Mouse (Mus musculus): ENCODE data around the gene Gm11939. TPM values are rescaled to one million over a fixed set of nuclear protein-coding genes. Genes with fewer than 3 reads are reported as not detected.
"Not testable (repeated sequence)": the region's sequence is repeated elsewhere in the genome, so short reads cannot be mapped to it uniquely, and the experiment has no call there.

Gm11939 gene
- not detected for total RNA-seq (2021)
- long read RNA-seq, experiment 1, result 0 reads
- long read RNA-seq, experiment 2, result 0 reads

- DNase-seq (ENCODE audit: low spot score in 2 of 2), result no peak
These were observed at the start of gene Gm11939 for GRCm38 (mm10) chr11:99559366-99559765. TSS of gene Gm11939 (minus strand) at chr11:99559466.

DNA sequence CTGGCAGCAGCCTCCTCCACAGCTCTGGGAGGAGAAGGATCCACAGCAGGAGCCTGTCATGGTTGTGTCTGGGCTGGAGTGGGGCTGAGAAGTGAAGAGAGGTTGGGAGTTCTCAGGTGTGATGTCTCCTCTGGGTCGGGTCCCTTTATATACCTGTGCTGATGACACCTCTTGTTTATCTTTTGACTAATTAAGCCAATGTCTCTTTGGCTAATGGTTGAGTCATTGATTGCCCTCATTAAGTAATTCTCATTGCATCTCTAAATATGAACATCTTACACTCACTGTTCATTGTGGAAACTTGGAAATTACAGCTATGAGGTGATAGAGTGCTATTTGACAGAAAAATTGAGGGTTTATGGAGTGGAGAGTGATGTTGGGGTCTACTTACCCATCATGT is 43.9 kb upstream of the Gm11939 start, which contains the start of gene Gm11938:
Gene Gm11938, minus strand, starts transcription at position 101 of the 400 bp plus-strand sequence.
- DNase-seq (ENCODE audit: low spot score in 2 of 2), result not testable (repeated sequence)

- not testable (repeated sequence) for DNase-seq (ENCODE audit: low spot score in 2 of 2)
These were observed 38.5 kb upstream of the Gm11939 start, which contains the start of gene Krtap9-3 for GRCm38 (mm10) chr11:99597742-99598141. TSS of gene Krtap9-3 (minus strand) at chr11:99598105.

DNA sequence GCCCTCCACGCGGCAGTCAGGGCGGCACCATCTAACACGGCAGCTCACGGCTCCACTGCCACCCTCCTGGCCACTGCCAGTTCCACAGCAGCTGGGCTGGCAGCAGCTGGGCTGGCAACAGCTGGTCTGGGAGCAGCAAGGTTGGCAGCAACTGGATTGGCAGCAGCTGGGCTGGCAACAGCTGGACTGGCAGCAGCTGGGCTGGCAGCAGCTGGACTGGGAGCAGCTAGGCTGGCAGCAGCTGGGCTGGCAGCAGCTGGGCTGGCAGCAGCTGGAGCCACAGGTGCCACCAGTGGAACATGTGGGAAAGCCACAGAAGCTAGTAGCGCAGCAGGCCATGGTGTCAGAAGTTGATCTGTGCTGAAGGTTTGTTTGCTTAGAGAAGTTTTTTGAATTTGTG is 31.7 kb upstream of the Gm11939 start, which contains the start of gene Krtap1-3:
Gene Krtap1-3, minus strand, starts transcription at position 359 of the 400 bp plus-strand sequence.
- DNase-seq (ENCODE audit: low spot score in 2 of 2), result no peak

DNA sequence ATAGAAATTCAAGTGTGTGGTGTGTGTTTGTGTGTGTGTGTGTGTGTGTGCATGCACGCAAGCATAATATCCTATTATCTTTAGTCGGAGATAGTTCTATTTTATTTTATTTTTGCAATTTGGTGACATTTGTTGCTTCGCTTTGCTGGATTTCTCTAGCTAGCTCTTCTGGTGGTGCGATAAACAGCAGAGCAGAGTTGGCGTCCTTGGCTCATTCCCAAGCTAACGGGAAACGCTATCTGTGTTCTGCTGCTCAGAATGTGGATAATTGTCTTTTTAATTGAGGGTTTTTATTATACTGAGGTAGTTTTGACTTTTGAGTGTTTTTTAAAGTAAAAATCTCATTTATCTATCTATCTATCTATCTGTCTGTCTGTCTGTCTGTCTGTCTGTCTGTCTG is 25.8 kb upstream of the Gm11939 start:
- peak; percentile 14 to 32 for DNase-seq (ENCODE audit: low spot score in 2 of 2)

- no peak for DNase-seq (ENCODE audit: low spot score in 2 of 2)
These were observed 24.0 kb upstream of the Gm11939 start, which contains the start of gene Krtap1-4 for GRCm38 (mm10) chr11:99583245-99583704. TSS of gene Krtap1-4 (minus strand) at chr11:99583654.

- DNase-seq (ENCODE audit: low spot score in 2 of 2), result no peak
These were observed 22.3 kb upstream of the Gm11939 start for GRCm38 (mm10) chr11:99581564-99581963.

DNA sequence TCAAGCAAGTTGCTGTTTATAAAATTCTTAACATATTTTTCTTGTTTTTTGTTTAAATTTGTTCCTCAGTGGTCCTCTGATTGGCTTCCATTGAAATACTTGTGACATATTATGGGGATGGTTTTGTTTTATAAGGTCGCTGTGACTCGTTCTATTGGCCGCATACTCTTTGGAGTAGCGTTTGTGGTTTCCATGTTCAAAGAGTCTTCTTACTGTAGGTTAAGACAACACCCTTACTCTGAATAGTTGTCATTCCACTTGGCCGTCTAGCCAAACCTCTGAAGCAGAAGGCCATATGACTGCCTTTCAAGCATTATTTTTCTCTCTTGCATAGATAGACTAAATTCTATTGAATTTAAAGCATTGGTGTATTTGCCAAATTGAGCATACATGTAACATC is 21.8 kb upstream of the Gm11939 start:
- no peak for DNase-seq (ENCODE audit: low spot score in 2 of 2)

DNA sequence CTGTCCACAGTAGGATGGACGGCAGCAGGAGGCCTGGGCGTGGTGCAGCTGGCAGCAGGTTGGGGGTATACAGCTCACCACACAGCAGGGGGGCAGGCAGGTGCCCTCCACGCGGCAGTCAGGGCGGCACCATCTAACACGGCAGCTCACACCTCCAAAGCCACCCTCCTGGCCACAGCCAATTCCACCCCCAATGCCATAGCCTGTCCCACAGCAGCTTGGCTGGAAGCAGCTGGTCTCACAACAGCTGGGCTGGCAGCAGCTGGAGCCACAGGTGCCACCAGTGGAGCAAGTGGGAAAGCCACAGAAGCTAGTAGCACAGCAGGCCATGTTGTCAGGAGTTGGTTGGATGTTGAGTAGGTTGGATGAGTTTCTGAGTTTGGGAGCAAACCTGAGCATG is 21.4 kb upstream of the Gm11939 start, which contains the start of gene Krtap1-5:
Gene Krtap1-5, minus strand, starts transcription at position 381 of the 400 bp plus-strand sequence.
- no peak for DNase-seq (ENCODE audit: low spot score in 2 of 2)

GRCm38 (mm10) chr11:99574106-99574505 is 14.8 kb upstream of the Gm11939 start:
- peak; percentile 49 to 68 for DNase-seq (ENCODE audit: low spot score in 2 of 2)

- peak in 1 of 2 experiments; percentile 31 for DNase-seq (ENCODE audit: low spot score in 2 of 2)
These were observed 13.9 kb upstream of the Gm11939 start for GRCm38 (mm10) chr11:99573164-99573563.

GRCm38 (mm10) chr11:99566530-99566929 is 7.3 kb upstream of the Gm11939 start, which contains the start of gene Krtap3-1:
TSS of gene Krtap3-1 (minus strand) at chr11:99566630.
- no peak for DNase-seq (ENCODE audit: low spot score in 2 of 2)

DNA sequence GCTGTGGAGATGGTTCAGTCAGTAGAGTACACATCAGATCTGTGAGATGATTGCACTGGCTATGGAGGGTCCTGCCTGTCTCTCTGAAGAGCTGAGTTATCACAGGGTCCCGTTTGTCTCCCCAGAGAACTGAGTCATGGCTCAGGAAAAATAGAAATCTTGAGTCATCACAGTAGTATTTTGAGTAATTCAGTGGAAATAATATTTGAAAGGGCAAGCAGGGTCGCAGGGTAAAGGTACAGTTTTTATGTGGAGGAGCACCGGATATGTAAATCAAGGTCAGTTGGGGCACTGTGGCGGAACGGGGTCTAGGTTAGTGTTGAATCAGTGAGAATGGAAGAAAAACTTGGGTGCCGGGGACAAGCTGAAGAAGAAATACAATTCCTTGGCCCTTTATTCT is 3.3 kb upstream of the Gm11939 start:
- no peak for DNase-seq (ENCODE audit: low spot score in 2 of 2)

DNA sequence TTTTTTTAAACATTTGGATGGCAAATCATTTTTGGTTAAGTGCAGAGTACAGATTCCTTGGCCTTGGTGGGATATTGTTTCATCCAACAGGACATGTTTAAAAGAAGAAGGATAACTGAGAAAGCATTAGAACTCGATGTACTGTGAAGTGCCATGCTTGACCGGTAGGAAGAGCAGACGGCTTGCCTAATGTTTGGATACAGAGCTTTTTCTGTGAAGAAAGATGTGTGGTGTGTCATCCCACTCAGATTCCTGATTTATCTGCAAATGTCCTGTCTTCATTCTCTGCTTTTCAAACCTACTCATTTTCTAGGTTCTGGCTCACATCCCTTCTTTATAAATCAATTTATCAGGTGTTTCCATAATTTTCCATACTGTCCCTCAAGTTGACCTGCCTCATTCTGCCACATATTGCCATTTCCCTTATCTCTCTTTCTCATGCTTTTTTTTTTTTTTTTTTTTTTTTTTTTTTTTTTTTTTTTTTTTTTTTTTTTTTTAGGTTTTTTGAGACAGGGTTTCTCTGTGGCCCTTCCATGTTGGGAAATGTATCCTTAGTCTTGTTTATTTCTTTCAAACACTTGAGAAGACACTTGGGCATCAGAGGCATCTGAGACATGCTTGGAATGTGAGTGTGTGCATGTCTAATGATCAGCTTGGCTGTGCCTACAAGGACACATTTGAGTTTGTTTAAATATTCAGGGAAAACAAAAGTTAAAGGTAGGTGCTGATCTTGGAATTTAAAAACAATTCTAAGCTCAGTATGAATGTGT is 1.1 kb downstream of the Gm11939 start:
- no peak for DNase-seq (ENCODE audit: low spot score in 2 of 2)

- no peak for DNase-seq (ENCODE audit: low spot score in 2 of 2)
These were observed 2.5 kb downstream of the Gm11939 start, which contains the start of gene Krtap3-2 for GRCm38 (mm10) chr11:99556753-99557152. TSS of gene Krtap3-2 (minus strand) at chr11:99556853.

DNA sequence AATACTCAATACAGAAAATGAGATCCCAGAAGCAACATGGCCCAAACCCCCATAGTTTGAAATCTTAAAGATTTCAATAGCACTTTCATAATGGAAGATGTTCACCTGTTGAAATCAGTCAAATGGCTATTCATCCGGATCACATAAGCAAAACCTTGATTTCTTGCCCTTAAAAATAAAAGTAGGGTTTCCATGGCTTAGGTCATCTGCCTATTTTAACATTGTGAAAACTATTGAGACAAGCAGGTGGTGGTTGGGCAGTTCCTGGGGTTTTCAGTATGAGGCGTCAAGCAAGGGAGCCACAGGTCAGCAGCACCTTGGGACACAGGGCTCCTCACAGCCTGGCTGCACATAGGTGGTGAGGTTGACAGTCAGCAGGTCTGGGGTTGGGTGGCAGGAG is 3.1 kb downstream of the Gm11939 start:
- DNase-seq (ENCODE audit: low spot score in 2 of 2), result no peak

DNA sequence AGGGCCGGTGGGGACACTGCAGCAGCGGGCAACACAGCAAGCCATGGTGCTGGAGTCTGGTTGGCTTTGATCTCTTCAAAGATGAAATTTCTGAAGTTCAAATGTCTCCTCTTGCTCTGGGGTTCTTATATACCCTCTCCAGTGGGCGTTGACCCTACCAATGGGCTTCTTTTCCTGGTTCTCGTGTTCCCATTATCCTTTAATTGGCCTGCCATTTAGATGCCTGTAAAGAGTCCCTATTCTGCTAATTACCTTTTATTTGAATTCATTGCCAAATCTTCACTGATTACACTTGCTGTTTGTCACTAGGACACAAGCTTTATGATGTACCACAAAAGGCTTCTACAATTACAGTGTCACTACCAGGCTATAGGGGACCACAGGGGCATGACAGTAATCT is 8.5 kb downstream of the Gm11939 start, which contains the start of gene Krtap3-3:
Gene Krtap3-3, minus strand, starts transcription at position 101 of the 400 bp plus-strand sequence.
- no peak for DNase-seq (ENCODE audit: low spot score in 2 of 2)

DNA sequence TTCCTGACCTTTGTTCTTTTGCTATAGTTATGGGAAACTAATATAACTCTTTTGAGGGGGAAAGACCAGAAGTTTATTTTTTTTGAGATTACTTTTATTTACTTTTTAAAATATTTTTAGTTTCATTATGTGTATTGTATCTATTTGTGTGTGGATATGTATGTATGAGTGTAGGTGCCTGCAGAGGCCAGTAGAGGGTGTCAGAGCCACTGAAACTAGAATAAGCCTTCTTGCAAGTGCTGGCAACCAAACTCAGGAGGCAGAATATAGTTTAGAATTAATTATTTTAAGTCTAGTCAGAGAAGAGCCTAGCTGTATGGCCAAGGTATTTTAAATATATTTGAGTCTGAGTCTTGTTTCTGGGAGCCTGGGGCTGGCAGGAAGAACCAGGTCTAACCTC is 11.4 kb downstream of the Gm11939 start:
- DNase-seq (ENCODE audit: low spot score in 2 of 2), result no peak

DNA sequence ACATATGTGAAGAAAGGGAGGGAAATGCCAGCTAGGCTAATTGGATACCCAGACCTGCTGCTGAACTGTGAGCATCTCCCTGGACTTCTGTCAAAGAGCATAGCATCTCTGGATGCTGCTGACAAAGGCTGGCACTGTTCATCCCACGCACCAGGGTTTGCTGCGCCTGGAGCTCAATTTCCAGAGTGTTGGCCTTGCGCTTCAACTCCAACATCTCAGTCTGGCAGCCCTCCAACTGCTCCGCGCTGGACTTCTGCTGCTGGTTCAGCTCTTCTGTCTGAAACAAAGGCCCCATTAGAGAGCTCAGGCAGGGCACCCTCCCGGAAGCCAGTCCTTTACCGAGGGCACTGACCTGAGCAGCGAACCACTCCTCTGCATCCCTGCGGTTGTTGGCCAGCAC is 19.5 kb downstream of the Gm11939 start:
- DNase-seq (ENCODE audit: low spot score in 2 of 2), result peak; percentile 44 to 57

DNA sequence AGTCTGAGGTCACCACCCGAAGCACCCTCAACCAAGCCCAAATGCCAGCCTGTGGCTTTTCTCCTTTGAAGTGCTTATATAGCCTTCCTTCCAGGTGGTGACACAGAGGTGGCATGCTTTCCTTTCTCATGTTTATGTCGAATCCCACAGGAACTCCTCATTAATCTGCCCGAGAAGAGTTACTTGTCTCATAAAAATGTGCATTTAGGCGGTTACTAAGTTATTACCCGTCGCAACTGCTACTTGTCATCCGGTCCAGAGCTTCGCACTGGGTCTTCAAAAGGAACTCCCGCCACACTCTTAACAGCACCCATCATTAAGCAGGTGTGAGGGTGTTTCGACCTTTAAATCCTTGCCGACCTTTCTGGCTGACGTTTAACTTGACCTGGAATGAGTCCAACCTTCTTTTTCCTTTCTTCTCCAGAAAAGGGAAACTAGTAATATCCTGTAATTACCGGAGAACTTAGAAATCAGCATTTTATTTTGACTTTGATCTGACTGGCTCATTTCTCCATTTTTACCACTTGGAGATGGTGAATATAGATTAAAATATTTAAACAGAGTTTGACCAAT is 37.9 kb downstream of the Gm11939 start, which contains the start of gene Krt39:
Gene Krt39, minus strand, starts transcription at position 51 of the 573 bp plus-strand sequence.
- no peak for DNase-seq (ENCODE audit: low spot score in 2 of 2)

- DNase-seq (ENCODE audit: low spot score in 2 of 2), result no peak
These were observed 45.2 kb downstream of the Gm11939 start for GRCm38 (mm10) chr11:99514098-99514497.
